9 mouse cellular contexts compared by ENCODE assay signal in genomic region chr3:51327429-51327797, GRCm38 (mm10). TPM values are rescaled to one million over a fixed set of nuclear protein-coding genes. Genes with fewer than 3 reads are reported as not detected.
DNase-seq lines count a peak whose midpoint lies in the region; ATAC-seq lines count a peak whose summit lies in the region.
"Had no signal": no experiment of that assay in that cellular context is flagged by ENCODE, and none has a peak within 500 bp of the region (broad histone marks: within the 10 kb centered on the region; RNA-seq: fewer than 3 reads in every experiment).

No protein-coding gene starts in this region.

- H3K79me2 ChIP-seq in macrophage (ENCODE audit: inconsistent target): peaks cover 100% of the 10 kb centered on the region

- peak; percentile 23 for DNase-seq in CD4-positive, CD25-positive, alpha-beta regulatory T cell, adult 2 months (ENCODE audit: low read depth, low spot score)
- no peak for DNase-seq in limb, embryonic 10.5 days (ENCODE audit: low spot score)
- peak; percentile 51 for DNase-seq in brain, adult 2 months (ENCODE audit: low read depth, low spot score)
- no peak for DNase-seq in right cerebral cortex, adult 2 months (ENCODE audit: low spot score in 2 of 2)
- DNase-seq: liver, embryonic 13.5 days had no signal

- H3K36me3 ChIP-seq in limb, embryonic 13.5 days: peaks cover 13% of the 10 kb centered on the region
- H3K36me3 ChIP-seq in limb, embryonic 10.5 days: peaks cover 23% of the 10 kb centered on the region
- peaks cover 30% of the 10 kb centered on the region for H3K36me3 ChIP-seq in macrophage (ENCODE audit: inconsistent target)

- ATAC-seq in CD4-positive, CD25-positive, alpha-beta regulatory T cell, adult 4 months: no peak
- no peak for ATAC-seq in limb, embryonic 13.5 days (ENCODE audit: low FRiP score, low read depth)
- no peak for ATAC-seq in cerebellum, adult (ENCODE audit: insufficient number of reproducible peaks, low FRiP score, low TSS enrichment)

- H3K27ac ChIP-seq in limb, embryonic 13.5 days: peak overlapping the region; percentile 39; the same call in 1 of the 2 replicates
- no peak overlapping the region for H3K27ac ChIP-seq in limb, embryonic 10.5 days
- peak overlapping the region; percentile 74 for H3K27ac ChIP-seq in macrophage
- H3K27ac ChIP-seq: liver, embryonic 13.5 days had no signal

- no peaks in the 10 kb centered on the region for H3K27me3 ChIP-seq in limb, embryonic 13.5 days
- H3K27me3 ChIP-seq in limb, embryonic 10.5 days (ENCODE audit: low read depth, poor library complexity, severe bottlenecking): no peaks in the 10 kb centered on the region
- H3K27me3 ChIP-seq: liver, embryonic 13.5 days had no signal

- no peaks in the 10 kb centered on the region for H3K9me3 ChIP-seq in limb, embryonic 13.5 days
- H3K9me3 ChIP-seq in limb, embryonic 10.5 days (replicated peaks): no peaks in the 10 kb centered on the region

- H3K9ac ChIP-seq in limb, embryonic 13.5 days: no peak overlapping the region
- H3K9ac ChIP-seq: liver, embryonic 13.5 days had no signal

- H3K4me3 ChIP-seq in limb, embryonic 13.5 days: no peak overlapping the region
- no peak overlapping the region for H3K4me3 ChIP-seq in limb, embryonic 10.5 days
- no peak overlapping the region for H3K4me3 ChIP-seq in macrophage (ENCODE audit: inconsistent target)
- H3K4me3 ChIP-seq: liver, embryonic 13.5 days had no signal

- no peak overlapping the region for H3K4me2 ChIP-seq in limb, embryonic 13.5 days (replicated peaks)
- H3K4me2 ChIP-seq: liver, embryonic 13.5 days had no signal

- peaks cover 8% of the 10 kb centered on the region; the same call in 1 of the 2 replicates for H3K4me1 ChIP-seq in limb, embryonic 13.5 days
- H3K4me1 ChIP-seq in limb, embryonic 10.5 days: peaks cover 9% of the 10 kb centered on the region

- 90% methylated on average over 5 of the region's 5 CpGs for WGBS in limb, embryonic 13.5 days
- 94% methylated on average over 5 of the region's 5 CpGs for WGBS in limb, embryonic 10.5 days
- 78% methylated on average over 4 of the region's 5 CpGs for WGBS in macrophage (ENCODE audit: missing documents)

RNA-seq across cellular contexts. Expression of gene Elf2, which starts 13.1 kb away (rescaled TPM):
- 10 to 100 TPM; 55.9 to 66.9 TPM for polyA plus RNA-seq in CD4-positive, CD25-positive, alpha-beta regulatory T cell, adult 4 months (2017; shearing (Covaris generic))
- polyA plus RNA-seq in limb, embryonic 13.5 days (2015; fragmentation: Nextera tagmentation; extraction: Ambion mirVana): 65.0 and 70.3 TPM in 2 replicates
- 39.8 and 44.3 TPM in 2 replicates for polyA plus RNA-seq in limb, embryonic 10.5 days (2016; fragmentation: Nextera tagmentation; extraction: Ambion mirVana)
- 100 to 1,000 TPM; 117 to 322 (median 208) TPM for total RNA-seq in macrophage (2018; cell fraction: chromatin; rRNA removed)
- total RNA-seq in macrophage (2018; cell fraction: cytosol; rRNA removed): 10 to 100 TPM; 29.4 to 66.9 (median 48.2) TPM
- 100 to 1,000 TPM in 19 of 26 experiments, 10 to 100 TPM in 7; 63.4 to 181 (median 112) TPM for total RNA-seq in macrophage (2018; cell fraction: nucleus; rRNA removed)
- 38.0 to 40.4 TPM (median 38.7 TPM) in 3 replicates for polyA plus RNA-seq in macrophage (2018)

Comparison
In these comparisons a context has a peak if more than half of its experiments do, and no peak if none do; other contexts are left out.
1. DNase-seq: peak in CD4-positive, CD25-positive, alpha-beta regulatory T cell, adult 2 months (single experiment) and brain, adult 2 months (single experiment); none in limb, embryonic 10.5 days (single experiment) and right cerebral cortex, adult 2 months (0 of 2).